Comparison of ENCODE assay signal across 15 mouse cellular contexts in genomic region chr17:63422685-63423084, GRCm38 (mm10).
"Had no signal": no experiment of that assay in that cellular context is flagged by ENCODE, and none has a peak within 500 bp of the region (broad histone marks: within the 10 kb centered on the region; RNA-seq: fewer than 3 reads in every experiment).

No protein-coding gene starts in this region.

- ATAC-seq: liver, postnatal 0 days; midbrain, embryonic 13.5 days had no signal

- H3K4me1 ChIP-seq: limb, embryonic 12.5 days; liver, embryonic 13.5 days; lung, embryonic 15.5 days had no signal

- H3K27ac ChIP-seq: kidney, postnatal 0 days; limb, embryonic 12.5 days; liver, embryonic 13.5 days; lung, embryonic 15.5 days; macrophage; midbrain, embryonic 13.5 days had no signal

- H3K36me3 ChIP-seq: liver, embryonic 13.5 days; lung, embryonic 15.5 days; midbrain, embryonic 13.5 days had no signal

- H3K9me3 ChIP-seq: liver, embryonic 13.5 days; lung, embryonic 15.5 days; midbrain, embryonic 13.5 days had no signal

- H3K4me2 ChIP-seq: limb, embryonic 12.5 days; liver, embryonic 13.5 days; lung, embryonic 15.5 days; midbrain, embryonic 13.5 days had no signal

- H3K4me3 ChIP-seq: limb, embryonic 12.5 days; liver, embryonic 13.5 days; lung, embryonic 15.5 days; midbrain, embryonic 13.5 days had no signal

- DNase-seq: kidney, postnatal 36 days; layer of hippocampus, adult 9-11 months; layer of hippocampus, postnatal 36 days; liver; liver, embryonic 13.5 days; liver, postnatal 0 days; lung, postnatal 14 days; right cerebral cortex, postnatal 14 days; thymus, adult 18-20 months; thymus, postnatal 14 days had no signal

- H3K27me3 ChIP-seq: limb, embryonic 12.5 days; liver, embryonic 13.5 days; lung, embryonic 15.5 days; midbrain, embryonic 13.5 days had no signal

- H3K9ac ChIP-seq: limb, embryonic 12.5 days; liver, embryonic 13.5 days; liver, postnatal 0 days; lung, embryonic 15.5 days; midbrain, embryonic 13.5 days had no signal
